Mouse (Mus musculus): Measurements from ENCODE around the gene Manf.

GRCm38 (mm10) chr9:106885901-106886731 is 5.7 kb downstream of the Manf start:
- no peak for TF ChIP-seq CTCF (IDR thresholded peaks at IDR 0.05; ENCODE audit: extremely low read depth, insufficient read depth, low read length)
- no peak for TF ChIP-seq POLR2A (IDR thresholded peaks at IDR 0.05; ENCODE audit: extremely low read depth, insufficient read depth, low read length)

Data from cortical plate, adult 2 months (tissue).